Mouse (Mus musculus) forebrain, embryonic 15.5 days (tissue): ENCODE data around the gene Kcnj1. TPM values are rescaled to one million over a fixed set of nuclear protein-coding genes. Genes with fewer than 3 reads are reported as not detected.

Experiments
- ATAC-seq: fragments of 200-750 bp; cut with Nextera tagmentation; replicated peaks from 2 replicates; pipeline ENCODE4 v1.8.0; 2017; ENCODE audit warnings: mild to moderate bottlenecking, moderate TSS enrichment, moderate library complexity
- H3K27ac ChIP-seq: fragments of 300-500 bp; sonication (generic); replicated peaks from 2 replicates; pipeline ENCODE4 v1.5.1; 2015; ENCODE audit warnings: mild to moderate bottlenecking, inconsistent platforms
- H3K27me3 ChIP-seq: fragments of 300-500 bp; sonication (generic); 2 replicates; pipeline ENCODE4 v1.6.1; 2015; ENCODE audit warnings: inconsistent platforms
- H3K36me3 ChIP-seq: fragments of 300-500 bp; sonication (generic); 2 replicates; pipeline ENCODE4 v1.6.1; 2015; ENCODE audit warnings: mild to moderate bottlenecking, inconsistent platforms
- H3K4me1 ChIP-seq: fragments of 300-500 bp; sonication (generic); 2 replicates; pipeline ENCODE4 v1.6.1; 2015; ENCODE audit warnings: inconsistent platforms
- H3K4me2 ChIP-seq: fragments of 300-500 bp; sonication (generic); replicated peaks from 2 replicates; pipeline ENCODE4 v1.6.1; 2015; ENCODE audit warnings: mild to moderate bottlenecking, inconsistent platforms
- H3K4me3 ChIP-seq: fragments of 300-500 bp; sonication (generic); 2 replicates; pipeline ENCODE4 v1.5.1; 2015; ENCODE audit warnings: mild to moderate bottlenecking, inconsistent platforms
- H3K9ac ChIP-seq: fragments of 300-500 bp; sonication (generic); replicated peaks from 2 replicates; pipeline ENCODE4 v1.6.1; 2015; ENCODE audit warnings: mild to moderate bottlenecking, inconsistent platforms
- H3K9me3 ChIP-seq: fragments of 300-500 bp; sonication (generic); 2 replicates; pipeline ENCODE4 v1.6.1; 2016; ENCODE audit warnings: inconsistent platforms
- WGBS: fragments of 180-500 bp; shearing (Covaris S2); methylation state at CpG from one replicate; pipeline ENCODE4 v1.1.7; 2015; ENCODE audit warnings: mixed read lengths; 5-methylcytosine and 5-hydroxymethylcytosine counted together
- polyA plus RNA-seq: library from polyadenylated mRNA; unstranded; fragments of >200 nt; fragmentation: Nextera tagmentation; extraction: Ambion mirVana; gene quantifications from 2 replicates; pipeline ENCODE4 v1.2.1, GENCODE M21; 2015

Kcnj1 gene
- polyA plus RNA-seq, 1 experiment from 2014 or later = not detected

GRCm38 (mm10) chr9:32400662-32401161, 28.4 kb downstream of the Kcnj1 start:
- no peak overlapping the region for H3K4me3 ChIP-seq
- no peak overlapping the region for H3K4me2 ChIP-seq
- no peak overlapping the region for H3K27ac ChIP-seq
- no peaks in the 10 kb centered on the region for H3K36me3 ChIP-seq
- H3K27me3 ChIP-seq = peaks cover 3% of the 10 kb centered on the region; the same call in 1 of the 2 replicates
- WGBS = 83% methylated on average over 5 of the region's 5 CpGs
- H3K9ac ChIP-seq = no peak overlapping the region
- no peak for ATAC-seq
- H3K9me3 ChIP-seq = no peaks in the 10 kb centered on the region
- H3K4me1 ChIP-seq = no peaks in the 10 kb centered on the region

DNA sequence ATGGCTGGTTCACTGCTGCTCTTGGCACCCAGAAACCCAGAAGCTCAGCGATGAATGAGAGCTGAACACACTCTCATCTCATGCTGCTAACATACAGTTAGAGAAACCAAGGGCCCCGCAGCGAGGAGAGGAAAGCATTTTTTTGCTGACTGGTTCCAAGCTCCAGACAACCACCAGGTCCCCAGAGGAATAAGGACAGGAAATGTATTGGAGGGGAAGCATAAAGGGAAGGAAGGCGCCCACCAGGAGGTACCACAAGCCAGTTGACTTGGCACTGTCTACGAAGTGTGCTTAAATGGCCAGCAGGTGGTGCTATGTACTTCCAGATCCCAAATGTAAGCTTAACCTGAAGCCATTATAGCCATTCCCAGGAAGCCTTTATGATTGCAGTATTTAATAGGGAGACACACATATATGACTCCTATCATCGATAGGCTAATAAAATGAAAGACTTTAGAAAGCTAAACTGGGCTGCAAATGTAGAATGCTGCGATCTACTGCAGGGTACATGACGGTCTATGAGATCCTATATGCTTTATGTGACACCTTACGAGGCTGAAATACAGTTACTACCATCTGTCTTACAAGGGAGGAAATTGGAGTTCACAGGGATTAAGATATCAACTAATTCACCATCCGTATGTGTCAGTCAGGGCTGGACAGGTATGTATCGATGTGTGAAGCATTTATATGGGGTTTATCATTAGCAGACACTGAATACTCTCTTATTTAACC, 33.1 kb downstream of the Kcnj1 start:
- Histone ChIP-seq H3K9ac (no peak overlapping the region), H3K27me3 (peaks cover 33% of the 10 kb centered on the region), H3K9me3 (no peaks in the 10 kb centered on the region), H3K4me2 (no peak overlapping the region), H3K4me1 (peaks cover 13% of the 10 kb centered on the region), H3K27ac (no peak overlapping the region), H3K36me3 (no peaks in the 10 kb centered on the region), H3K4me3 (no peak overlapping the region)
- ATAC-seq = peak; percentile 73
- 42% methylated on average over 11 of the region's 11 CpGs for WGBS

DNA sequence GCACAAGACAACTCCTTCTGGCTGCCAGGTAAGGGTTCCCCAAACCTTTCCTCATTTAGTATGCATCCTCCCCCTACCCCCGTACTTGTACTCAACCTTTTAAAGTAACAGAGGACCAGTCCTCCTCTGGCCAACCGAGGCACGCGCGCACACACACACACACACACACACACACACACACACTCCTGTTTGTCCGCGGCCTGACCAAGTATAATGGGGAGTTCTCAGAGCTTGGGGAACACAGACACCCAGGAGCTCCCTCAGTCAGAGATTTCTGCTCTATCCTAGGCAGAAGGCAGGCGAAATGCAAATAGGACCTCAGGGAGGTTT, 36.4 kb downstream of the Kcnj1 start:
- Histone ChIP-seq H3K27ac (no peak overlapping the region), H3K4me3 (peak overlapping the region; percentile 44), H3K9me3 (no peaks in the 10 kb centered on the region), H3K36me3 (no peaks in the 10 kb centered on the region), H3K9ac (peak overlapping the region; percentile 47; the same call in 1 of the 2 replicates), H3K4me2 (peak overlapping the region; percentile 92), H3K27me3 (peaks cover 49% of the 10 kb centered on the region), H3K4me1 (peaks cover 13% of the 10 kb centered on the region)
- 5% methylated on average over 8 of the region's 8 CpGs for WGBS
- ATAC-seq = no peak

GRCm38 (mm10) chr9:32409060-32409961, 37.0 kb downstream of the Kcnj1 start:
- H3K4me3 ChIP-seq = peak overlapping the region; percentile 44
- H3K27me3 ChIP-seq = peaks cover 46% of the 10 kb centered on the region
- H3K9me3 ChIP-seq = no peaks in the 10 kb centered on the region
- peak overlapping the region; percentile 92 for H3K4me2 ChIP-seq
- H3K4me1 ChIP-seq = peaks cover 13% of the 10 kb centered on the region
- under 1% methylated on average over 47 of the region's 47 CpGs for WGBS
- no peak overlapping the region for H3K27ac ChIP-seq
- H3K36me3 ChIP-seq = no peaks in the 10 kb centered on the region
- peak overlapping the region; percentile 47 for H3K9ac ChIP-seq
- peak; percentile 55; the same call in 1 of the 2 replicates for ATAC-seq

- no peak for ATAC-seq
- H3K9me3 ChIP-seq = no peaks in the 10 kb centered on the region
- peaks cover 13% of the 10 kb centered on the region for H3K4me1 ChIP-seq
- peaks cover 46% of the 10 kb centered on the region for H3K27me3 ChIP-seq
- no peak overlapping the region for H3K9ac ChIP-seq
- no peaks in the 10 kb centered on the region for H3K36me3 ChIP-seq
- 92% methylated on average over 5 of the region's 5 CpGs for whole genome bisulfite sequencing
- no peak overlapping the region for H3K4me3 ChIP-seq
- H3K4me2 ChIP-seq = no peak overlapping the region
- no peak overlapping the region for H3K27ac ChIP-seq
Measured at GRCm38 (mm10) chr9:32410671-32411070, 38.4 kb downstream of the Kcnj1 start.

GRCm38 (mm10) chr9:32411507-32411906, 39.2 kb downstream of the Kcnj1 start:
- Histone ChIP-seq H3K27ac (no peak overlapping the region), H3K9me3 (no peaks in the 10 kb centered on the region), H3K4me3 (no peak overlapping the region), H3K27me3 (peaks cover 41% of the 10 kb centered on the region), H3K4me2 (no peak overlapping the region), H3K4me1 (peaks cover 13% of the 10 kb centered on the region), H3K36me3 (no peaks in the 10 kb centered on the region), H3K9ac (no peak overlapping the region)
- no peak for ATAC-seq
- 90% methylated on average over 5 of the region's 5 CpGs for WGBS

DNA sequence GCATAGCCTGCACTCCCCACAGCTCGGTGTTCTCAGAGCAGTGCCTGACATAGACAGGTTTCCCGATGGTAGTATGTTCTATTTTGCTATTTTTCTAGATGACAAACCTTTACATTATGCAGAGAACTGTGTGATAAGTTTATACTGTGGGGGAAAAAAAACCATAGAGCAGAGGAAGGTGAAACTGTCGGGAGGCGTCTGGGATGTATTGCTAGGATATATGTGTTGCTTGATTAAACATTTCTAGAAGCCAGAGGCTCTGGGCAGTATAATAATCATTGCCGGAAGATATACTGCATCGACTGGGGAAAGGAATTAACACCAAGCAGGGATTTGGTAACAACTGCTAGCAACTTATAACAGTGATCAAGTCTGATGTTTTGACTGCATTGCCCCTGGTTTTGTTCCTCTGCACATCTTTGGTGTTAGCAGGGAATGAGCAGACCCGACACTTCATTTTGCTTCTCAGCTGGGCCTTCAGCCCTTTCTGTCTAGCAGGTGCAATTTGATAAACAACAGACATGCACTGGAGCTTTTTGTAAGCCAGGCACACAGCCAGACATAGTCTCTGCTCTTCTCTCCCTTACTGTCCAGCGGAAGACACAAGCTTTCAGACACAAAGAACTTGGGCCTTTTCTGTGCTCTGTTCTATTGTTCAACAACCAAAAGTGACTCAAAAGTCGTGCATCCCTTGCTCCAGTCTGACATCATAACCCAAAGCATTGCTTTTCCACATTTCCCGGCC, 40.7 kb downstream of the Kcnj1 start:
- Histone ChIP-seq H3K27ac (no peak overlapping the region), H3K36me3 (no peaks in the 10 kb centered on the region), H3K9me3 (no peaks in the 10 kb centered on the region), H3K27me3 (peaks cover 28% of the 10 kb centered on the region), H3K4me2 (no peak overlapping the region), H3K4me1 (peaks cover 13% of the 10 kb centered on the region), H3K4me3 (no peak overlapping the region), H3K9ac (no peak overlapping the region)
- no peak for ATAC-seq
- WGBS = 69% methylated on average over 10 of the region's 10 CpGs

- Histone ChIP-seq H3K4me1 (no peaks in the 10 kb centered on the region), H3K9me3 (no peaks in the 10 kb centered on the region), H3K4me2 (no peak overlapping the region), H3K4me3 (no peak overlapping the region), H3K27ac (no peak overlapping the region), H3K27me3 (peaks cover 20% of the 10 kb centered on the region; the same call in 1 of the 2 replicates), H3K36me3 (no peaks in the 10 kb centered on the region), H3K9ac (no peak overlapping the region)
- ATAC-seq = no peak
- 31% methylated on average over 1 of the region's 1 CpGs for WGBS
Measured at GRCm38 (mm10) chr9:32414956-32415355, 42.7 kb downstream of the Kcnj1 start.

DNA sequence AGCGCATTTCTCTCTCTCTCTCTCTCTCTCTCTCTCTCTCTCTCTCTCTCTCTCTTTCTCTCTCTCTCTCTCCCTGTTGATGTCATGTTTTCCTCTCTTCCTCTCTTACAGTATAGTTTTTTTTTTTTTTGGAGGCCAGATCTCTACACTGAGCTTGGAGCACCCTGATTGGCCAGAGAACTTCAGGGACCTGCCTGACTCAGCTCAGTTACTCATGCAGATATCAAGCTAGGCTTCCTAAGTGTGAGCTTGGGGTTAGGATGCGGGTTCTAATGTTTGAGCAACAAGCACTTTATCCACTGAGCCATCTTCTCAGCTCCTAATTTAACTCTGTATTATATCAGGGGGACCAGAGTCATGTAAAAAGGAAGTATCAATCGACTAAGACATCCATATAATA, 43.7 kb downstream of the Kcnj1 start:
- ATAC-seq = no peak
- no peaks in the 10 kb centered on the region for H3K9me3 ChIP-seq
- no peak overlapping the region for H3K4me3 ChIP-seq
- no peak overlapping the region for H3K4me2 ChIP-seq
- no peaks in the 10 kb centered on the region for H3K4me1 ChIP-seq
- no peak overlapping the region for H3K27ac ChIP-seq
- 91% methylated on average over 3 of the region's 3 CpGs for WGBS
- peaks cover 12% of the 10 kb centered on the region; the same call in 1 of the 2 replicates for H3K27me3 ChIP-seq
- no peaks in the 10 kb centered on the region for H3K36me3 ChIP-seq
- no peak overlapping the region for H3K9ac ChIP-seq

- H3K4me2 ChIP-seq = no peak overlapping the region
- 27% methylated on average over 8 of the region's 8 CpGs for WGBS
- H3K9me3 ChIP-seq = no peaks in the 10 kb centered on the region
- no peak overlapping the region for H3K4me3 ChIP-seq
- no peak overlapping the region for H3K9ac ChIP-seq
- H3K36me3 ChIP-seq = no peaks in the 10 kb centered on the region
- H3K27ac ChIP-seq = no peak overlapping the region
- H3K4me1 ChIP-seq = no peaks in the 10 kb centered on the region
- ATAC-seq = no peak
- 0 out of 2 replicates have a peak, but pooled peaks cover 7% of the 10 kb centered on the region for H3K27me3 ChIP-seq
Measured at GRCm38 (mm10) chr9:32417466-32418116, 45.3 kb downstream of the Kcnj1 start.

DNA sequence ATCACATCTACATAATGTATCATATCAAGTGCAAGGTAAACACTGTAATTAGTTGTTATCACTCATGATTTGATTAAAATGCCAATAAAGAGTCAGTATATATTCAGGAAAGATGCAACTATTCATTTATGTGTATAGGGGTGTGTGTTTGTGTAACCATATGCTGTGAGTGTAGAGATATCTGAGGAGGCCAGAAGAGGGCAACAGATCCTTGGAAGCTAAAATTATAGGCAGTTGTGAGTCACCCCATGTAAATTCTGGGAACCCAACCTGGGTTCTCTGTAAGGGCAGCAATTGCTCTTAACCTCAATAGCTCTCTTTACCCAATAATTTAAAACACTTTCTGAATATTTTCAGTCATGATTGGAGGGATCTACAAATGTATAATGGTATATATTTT, 48.4 kb downstream of the Kcnj1 start:
- Histone ChIP-seq H3K4me3 (no peak overlapping the region), H3K36me3 (no peaks in the 10 kb centered on the region), H3K27me3 (no peaks in the 10 kb centered on the region), H3K9ac (no peak overlapping the region), H3K27ac (no peak overlapping the region), H3K4me2 (no peak overlapping the region), H3K4me1 (no peaks in the 10 kb centered on the region), H3K9me3 (no peaks in the 10 kb centered on the region)
- no peak for ATAC-seq
